28 mouse cellular contexts compared by ENCODE assay signal in genomic region chr4:99134522-99134921, GRCm38 (mm10). TPM values are rescaled to one million over a fixed set of nuclear protein-coding genes. Genes with fewer than 3 reads are reported as not detected.
DNase-seq lines count a peak whose midpoint lies in the region; ATAC-seq and TF ChIP-seq lines count a peak whose summit lies in the region.
"Had no signal": no experiment of that assay in that cellular context is flagged by ENCODE, and none has a peak within 500 bp of the region (broad histone marks: within the 10 kb centered on the region; RNA-seq: fewer than 3 reads in every experiment).

No protein-coding gene starts in this region.

- H3K4me3 ChIP-seq in left cerebral cortex, adult 2 months, result no peak overlapping the region
- H3K4me3 ChIP-seq: embryonic facial prominence, embryonic 13.5 days; embryonic facial prominence, embryonic 15.5 days; erythroblast, embryonic 14.5 days; forebrain, embryonic 13.5 days; forebrain, embryonic 15.5 days had no signal

- H3K27ac ChIP-seq in left cerebral cortex, adult 2 months, result peak overlapping the region; percentile 33; the same call in 1 of the 2 replicates
- H3K27ac ChIP-seq: embryonic facial prominence, embryonic 13.5 days; embryonic facial prominence, embryonic 15.5 days; forebrain, embryonic 13.5 days; forebrain, embryonic 15.5 days had no signal

- DNase-seq in frontal cortex, adult 2 months (ENCODE audit: extremely low spot score in 1 of 2, low spot score in 1 of 2), result no peak
- no peak for DNase-seq in left cerebral cortex, adult 2 months (ENCODE audit: extremely low spot score in 1 of 2, low spot score in 2 of 2)
- DNase-seq in left cerebral cortex, postnatal 36 days (ENCODE audit: low spot score in 2 of 2), result no peak
- DNase-seq in gonadal fat pad, adult 2 months (ENCODE audit: low read depth), result peak; percentile 37
- no peak for DNase-seq in heart, adult 18-20 months
- DNase-seq: adrenal gland, adult 8-10 months; adrenal gland, postnatal 14 days; adrenal gland, postnatal 36 days; B cell, adult 2 months; cerebellum, adult 11 months; cerebellum, adult 18-20 months; cerebellum, adult 8-10 months; cerebellum, adult 9-11 months; cerebellum, postnatal 14 days; cerebellum, postnatal 36 days; embryo, embryonic 11 days; forebrain, postnatal 0 days had no signal

- no peak for TF ChIP-seq CTCF in left cerebral cortex, adult 2 months (IDR thresholded peaks at IDR 0.05)

- peak; percentile 85 for ATAC-seq in frontal cortex, adult (ENCODE audit: low TSS enrichment)
- ATAC-seq: activated CD4-positive, CD25-positive, alpha-beta regulatory T cell, adult 4 months; CD4-positive, CD25-positive, alpha-beta regulatory T cell, adult 4 months; forebrain, embryonic 13.5 days; forebrain, embryonic 15.5 days; forebrain, postnatal 0 days; Patski had no signal

- intact Hi-C loops in left cerebral cortex, adult 2 months (cut with DNase I), result no loop called here
- intact Hi-C loops in left cerebral cortex, postnatal 36 days (cut with DNase I), result no loop called here

RNA-seq across cellular contexts. Expression of gene Dock7, which starts 13.8 kb away (rescaled TPM):
- polyA plus RNA-seq in frontal cortex, adult 2 months (2012; rRNA removed), result 60.9 and 61.3 TPM in 2 replicates
- 10 to 100 TPM; 44.9 to 46.1 TPM for total RNA-seq in left cerebral cortex, adult 2 months (2021)
- 10 to 100 TPM; 36.0 to 45.1 TPM for total RNA-seq in left cerebral cortex, postnatal 36 days (2021)
- polyA plus RNA-seq in gonadal fat pad, adult 2 months (2012; rRNA removed), result 44.6 and 62.7 TPM in 2 replicates
- 10 to 100 TPM in 1 of 2 experiments, 1 to 10 TPM in 1; 9.0 to 11.3 TPM for total RNA-seq in heart, adult 18-20 months (2021)
- polyA plus RNA-seq: CD4-positive, CD25-positive, alpha-beta regulatory T cell, adult 4 months; G1E had no signal

RNA-seq across cellular contexts. Expression of gene Atg4c, which starts 59.2 kb away (rescaled TPM):
- polyA plus RNA-seq in frontal cortex, adult 2 months (2012; rRNA removed), result 27.6 and 29.1 TPM in 2 replicates
- 10 to 100 TPM; 44.8 to 46.8 TPM for total RNA-seq in left cerebral cortex, adult 2 months (2021)
- 10 to 100 TPM; 42.4 to 45.2 TPM for total RNA-seq in left cerebral cortex, postnatal 36 days (2021)
- polyA plus RNA-seq in gonadal fat pad, adult 2 months (2012; rRNA removed), result 9.0 and 11.4 TPM in 2 replicates
- 1 to 10 TPM; 5.7 to 6.3 TPM for total RNA-seq in heart, adult 18-20 months (2021)
- total RNA-seq: CH12.LX, G1E had no signal
- polyA plus RNA-seq: G1E had no signal

Comparison
In these comparisons a context has a peak if more than half of its experiments do, and no peak if none do; other contexts are left out.
1. RNA of gene Atg4c, which starts 59.2 kb away (total RNA-seq): 44.8 to 46.8 TPM in left cerebral cortex, adult 2 months and 42.4 to 45.2 TPM in left cerebral cortex, postnatal 36 days; 5.7 to 6.3 TPM in heart, adult 18-20 months; every median in the first group is over 4 times any median in the second.